Mouse (Mus musculus): ENCODE data around the gene Btla.

GRCm38 (mm10) chr16:45259663-45260062 is 35.5 kb downstream of the Btla start:
- no peak for TF ChIP-seq GATA1 (IDR thresholded peaks at IDR 0.05; ENCODE audit: borderline replicate concordance, low read length)
- TF ChIP-seq FLI1 (IDR thresholded peaks at IDR 0.05; ENCODE audit: low read length): no peak
